Mouse (Mus musculus) testis, adult 2 months (tissue): Measurements from ENCODE around the gene Eml1. TPM values are rescaled to one million over a fixed set of nuclear protein-coding genes. Genes with fewer than 3 reads are reported as not detected.

ENCODE experiments used
- H3K27ac ChIP-seq: fragments of 200-500 bp; 2 replicates; pipeline ENCODE4 v1.5.1; 2012; ENCODE audit warnings: low read depth, low read length; ENCODE audit not compliant: control insufficient read depth, insufficient read depth
- H3K27me3 ChIP-seq: fragments of 200-500 bp; 2 replicates; pipeline ENCODE4 v1.6.1; 2012; ENCODE audit warnings: mild to moderate bottlenecking, low read length, moderate library complexity; ENCODE audit not compliant: control insufficient read depth, insufficient read depth
- H3K36me3 ChIP-seq: fragments of 200-500 bp; 2 replicates; pipeline ENCODE4 v1.6.1; 2012; ENCODE audit warnings: mild to moderate bottlenecking, low read length; ENCODE audit not compliant: control insufficient read depth, insufficient read depth
- H3K4me1 ChIP-seq: fragments of 200-500 bp; 2 replicates; pipeline ENCODE4 v1.6.1; 2012; ENCODE audit warnings: low read length; ENCODE audit not compliant: control insufficient read depth, insufficient read depth
- H3K4me3 ChIP-seq: fragments of 200-500 bp; 2 replicates; pipeline ENCODE4 v1.5.1; 2012; ENCODE audit warnings: low read depth, mild to moderate bottlenecking, low read length, moderate library complexity, mixed read lengths; ENCODE audit not compliant: control insufficient read depth
- CTCF ChIP-seq: fragments of 200-500 bp; IDR thresholded peaks from 2 replicates; pipeline ENCODE4 v1.5.1; 2012; ENCODE audit warnings: low read depth, mild to moderate bottlenecking, inconsistent platforms, low read length, moderate library complexity; ENCODE audit not compliant: control insufficient read depth, insufficient read depth, insufficient replicate concordance
- POLR2A ChIP-seq: fragments of 200-500 bp; IDR thresholded peaks from 2 replicates; pipeline ENCODE4 v1.6.1; 2012; ENCODE audit warnings: low read depth, mild to moderate bottlenecking, inconsistent platforms, low read length, moderate library complexity; ENCODE audit not compliant: control insufficient read depth
- polyA plus RNA-seq: library from polyadenylated mRNA; depleted of rRNA; stranded (reverse); fragments of >200 nt; gene quantifications from 2 replicates; pipeline ENCODE4 v1.2.3, GENCODE M21; 2012

Gene Eml1
- polyA plus RNA-seq, 1 experiment: 4.0 TPM

GRCm38 (mm10) chr12:108422858-108423631 is 52.3 kb downstream of the Eml1 start:
- no peak for TF ChIP-seq POLR2A
- no peak for TF ChIP-seq CTCF
- H3K4me1 ChIP-seq: peaks cover 7% of the 10 kb centered on the region
- H3K27ac ChIP-seq: no peak overlapping the region
- H3K27me3 ChIP-seq: no peaks in the 10 kb centered on the region
- H3K36me3 ChIP-seq: no peaks in the 10 kb centered on the region
- H3K4me3 ChIP-seq: peak overlapping the region; percentile 91

GRCm38 (mm10) chr12:108430964-108431363 is 60.2 kb downstream of the Eml1 start:
- Histone ChIP-seq H3K4me3 (no peak overlapping the region), H3K4me1 (no peaks in the 10 kb centered on the region), H3K36me3 (no peaks in the 10 kb centered on the region), H3K27ac (no peak overlapping the region), H3K27me3 (no peaks in the 10 kb centered on the region)
- TF ChIP-seq CTCF: no peak
- no peak for TF ChIP-seq POLR2A

- H3K4me1 ChIP-seq: peaks cover 2% of the 10 kb centered on the region; the same call in 1 of the 2 replicates
- no peaks in the 10 kb centered on the region for H3K36me3 ChIP-seq
- H3K27me3 ChIP-seq: no peaks in the 10 kb centered on the region
- H3K4me3 ChIP-seq: no peak overlapping the region
- no peak for TF ChIP-seq POLR2A
- no peak for TF ChIP-seq CTCF
- H3K27ac ChIP-seq: no peak overlapping the region
Measured at GRCm38 (mm10) chr12:108431714-108432113, 61.0 kb downstream of the Eml1 start.

GRCm38 (mm10) chr12:108432578-108432977 is 61.8 kb downstream of the Eml1 start:
- TF ChIP-seq POLR2A (no peak), CTCF (no peak)
- Histone ChIP-seq H3K27me3 (no peaks in the 10 kb centered on the region), H3K4me3 (no peak overlapping the region), H3K36me3 (no peaks in the 10 kb centered on the region), H3K27ac (no peak overlapping the region), H3K4me1 (peaks cover 5% of the 10 kb centered on the region; the same call in 1 of the 2 replicates)

- no peaks in the 10 kb centered on the region for H3K36me3 ChIP-seq
- peaks cover 5% of the 10 kb centered on the region; the same call in 1 of the 2 replicates for H3K4me1 ChIP-seq
- H3K4me3 ChIP-seq: no peak overlapping the region
- no peaks in the 10 kb centered on the region for H3K27me3 ChIP-seq
- no peak overlapping the region for H3K27ac ChIP-seq
- TF ChIP-seq POLR2A (no peak), CTCF (no peak)
Measured at GRCm38 (mm10) chr12:108433030-108433429, 62.3 kb downstream of the Eml1 start.

- peaks cover 5% of the 10 kb centered on the region; the same call in 1 of the 2 replicates for H3K4me1 ChIP-seq
- TF ChIP-seq POLR2A: no peak
- TF ChIP-seq CTCF: no peak
- no peaks in the 10 kb centered on the region for H3K27me3 ChIP-seq
- no peak overlapping the region for H3K4me3 ChIP-seq
- no peak overlapping the region for H3K27ac ChIP-seq
- H3K36me3 ChIP-seq: no peaks in the 10 kb centered on the region
Measured at GRCm38 (mm10) chr12:108433498-108433897, 62.7 kb downstream of the Eml1 start.

- H3K27me3 ChIP-seq: no peaks in the 10 kb centered on the region
- TF ChIP-seq POLR2A (no peak), CTCF (no peak)
- H3K27ac ChIP-seq: no peak overlapping the region
- H3K36me3 ChIP-seq: no peaks in the 10 kb centered on the region
- peaks cover 7% of the 10 kb centered on the region for H3K4me1 ChIP-seq
- H3K4me3 ChIP-seq: no peak overlapping the region
Measured at GRCm38 (mm10) chr12:108435444-108436015, 64.8 kb downstream of the Eml1 start.
